Mouse (Mus musculus) MEL (cell line): ENCODE results near the gene Whrn. TPM values are rescaled to one million over a fixed set of nuclear protein-coding genes. Genes with fewer than 3 reads are reported as not detected.

Experiments used
- DNase-seq: peaks from one replicate; pipeline ENCODE4 v3.0.0; 2011; ENCODE audit warnings: low read depth, low spot score
- H3K27ac ChIP-seq: 2 replicates; pipeline ENCODE4 v1.5.1; 2012; ENCODE audit warnings: low read depth, mild to moderate bottlenecking, control low read depth, low read length, moderate library complexity; ENCODE audit not compliant: control insufficient read depth
- H3K27me3 ChIP-seq, 2 experiments: fragments of 150-350 bp in 1 of 2; sonication (generic) in 1 of 2; 2 replicates each; pipeline ENCODE4 v1.6.1; 2012; ENCODE audit warnings: low read length in 2 of 2, mild to moderate bottlenecking in 2 of 2, improper control_type of control experiment in 1 of 2, moderate library complexity in 1 of 2; ENCODE audit not compliant: insufficient read depth in 2 of 2, control insufficient read depth in 1 of 2
- H3K36me3 ChIP-seq, 2 experiments: 2 replicates each; pipeline ENCODE4 v1.6.1; 2012 to 2014; ENCODE audit warnings: low read length in 2 of 2, improper control_type of control experiment in 1 of 2, inconsistent platforms in 1 of 2, mild to moderate bottlenecking in 1 of 2; ENCODE audit not compliant: insufficient read depth in 2 of 2, control insufficient read depth in 1 of 2
- H3K4me1 ChIP-seq, 2 experiments: fragments of 150-350 bp in 1 of 2; sonication (generic) in 1 of 2; 2 replicates each; pipeline ENCODE4 v1.6.1; 2012; ENCODE audit warnings: low read length in 2 of 2, improper control_type of control experiment in 1 of 2, mild to moderate bottlenecking in 1 of 2; ENCODE audit not compliant: insufficient read depth in 2 of 2, control insufficient read depth in 1 of 2
- H3K4me3 ChIP-seq, 2 experiments: fragments of 150-350 bp in 1 of 2; sonication (generic) in 1 of 2; 2 replicates each; pipeline ENCODE4 v1.5.1; 2012; ENCODE audit warnings: low read depth in 2 of 2, low read length in 2 of 2, mild to moderate bottlenecking in 2 of 2, moderate library complexity in 2 of 2, control low read depth in 1 of 2, improper control_type of control experiment in 1 of 2; ENCODE audit not compliant: control insufficient read depth in 1 of 2, insufficient read depth in 1 of 2
- H3K79me2 ChIP-seq: 2 replicates; pipeline ENCODE4 v1.6.1; 2012; ENCODE audit warnings: mild to moderate bottlenecking, low read length, moderate library complexity; ENCODE audit not compliant: control insufficient read depth, poor library complexity, insufficient read depth
- H3K9ac ChIP-seq: 2 replicates; pipeline ENCODE4 v1.6.1; 2012; ENCODE audit warnings: low read depth, mild to moderate bottlenecking, control low read depth, low read length, moderate library complexity; ENCODE audit not compliant: control insufficient read depth, poor library complexity, severe bottlenecking
- H3K9me3 ChIP-seq: fragments of 150-350 bp; sonication (generic); replicated peaks from 2 replicates; pipeline ENCODE4 v1.6.1; 2012; ENCODE audit warnings: mild to moderate bottlenecking, low read length, improper control_type of control experiment, moderate library complexity; ENCODE audit not compliant: insufficient read depth
- CTCF ChIP-seq, 3 experiments: IDR thresholded peaks in 2 of 3; conservative IDR thresholded peaks in 1 of 3; 2 replicates each; pipeline ENCODE4 v1.5.1; 2011 to 2012; ENCODE audit warnings: low read length in 3 of 3, low read depth in 2 of 3, mild to moderate bottlenecking in 2 of 3, improper control_type of control experiment in 1 of 3, inconsistent platforms in 1 of 3, mixed read lengths in 1 of 3, moderate library complexity in 1 of 3; ENCODE audit not compliant: control insufficient read depth in 1 of 3, insufficient read depth in 1 of 3, poor library complexity in 1 of 3, severe bottlenecking in 1 of 3
- ELF1 ChIP-seq: IDR thresholded peaks from 2 replicates; pipeline ENCODE4 v1.6.1; 2014; ENCODE audit warnings: low read depth, mild to moderate bottlenecking, inconsistent platforms, low read length, improper control_type of control experiment, moderate library complexity
- GATA1 ChIP-seq: IDR thresholded peaks from 2 replicates; pipeline ENCODE4 v1.6.1; 2011; ENCODE audit warnings: low read depth, low read length, improper control_type of control experiment
- HCFC1 ChIP-seq: IDR thresholded peaks from 2 replicates; pipeline ENCODE4 v1.6.1; 2012; ENCODE audit warnings: low read depth, mild to moderate bottlenecking, inconsistent platforms, low read length, improper control_type of control experiment, moderate library complexity
- JUND ChIP-seq: IDR thresholded peaks from 2 replicates; pipeline ENCODE4 v1.6.1; 2011; ENCODE audit warnings: low read depth, mild to moderate bottlenecking, improper control_type of control experiment, low read length
- MEF2A ChIP-seq: IDR thresholded peaks from 2 replicates; pipeline ENCODE4 v1.6.1; 2014; ENCODE audit warnings: low read depth, mild to moderate bottlenecking, inconsistent platforms, low read length, improper control_type of control experiment; ENCODE audit not compliant: poor library complexity, insufficient replicate concordance, severe bottlenecking; ENCODE audit errors: extremely low read depth
- MYB ChIP-seq: IDR thresholded peaks from 2 replicates; pipeline ENCODE4 v1.6.1; 2011; ENCODE audit warnings: mild to moderate bottlenecking, low read depth, low read length, improper control_type of control experiment
- NELFE ChIP-seq: IDR thresholded peaks from 2 replicates; pipeline ENCODE4 v1.6.1; 2011; ENCODE audit warnings: low read depth, low read length, improper control_type of control experiment
- NRF1 ChIP-seq: IDR thresholded peaks from 2 replicates; pipeline ENCODE4 v1.6.1; 2014; ENCODE audit warnings: low read depth, mild to moderate bottlenecking, inconsistent platforms, low read length, improper control_type of control experiment, moderate library complexity; ENCODE audit not compliant: poor library complexity, insufficient read depth, severe bottlenecking
- POLR2A ChIP-seq, 2 experiments: IDR thresholded peaks; 2 replicates each; pipeline ENCODE4 v1.6.1; 2011 to 2012; ENCODE audit warnings: low read length in 2 of 2, mild to moderate bottlenecking in 2 of 2, control low read depth in 1 of 2, improper control_type of control experiment in 1 of 2, low read depth in 1 of 2, moderate library complexity in 1 of 2; ENCODE audit not compliant: control insufficient read depth in 1 of 2, insufficient read depth in 1 of 2, poor library complexity in 1 of 2
- POLR2AphosphoS5 ChIP-seq: IDR thresholded peaks from 2 replicates; pipeline ENCODE4 v1.6.1; 2012; ENCODE audit warnings: low read depth, borderline replicate concordance, mild to moderate bottlenecking, inconsistent platforms, low read length, moderate library complexity, mixed read lengths
- RAD21 ChIP-seq: IDR thresholded peaks from 2 replicates; pipeline ENCODE4 v1.6.1; 2011; ENCODE audit warnings: mild to moderate bottlenecking, low read depth, low read length, improper control_type of control experiment
- RCOR1 ChIP-seq: IDR thresholded peaks from 2 replicates; pipeline ENCODE4 v1.6.1; 2012; ENCODE audit warnings: low read depth, mild to moderate bottlenecking, inconsistent platforms, low read length, improper control_type of control experiment
- SIN3A ChIP-seq: IDR thresholded peaks from 2 replicates; pipeline ENCODE4 v1.6.1; 2012; ENCODE audit warnings: low read length, improper control_type of control experiment, inconsistent platforms
- SMC3 ChIP-seq: IDR thresholded peaks from 2 replicates; pipeline ENCODE4 v1.6.1; 2011; ENCODE audit warnings: low read depth, low read length, improper control_type of control experiment
- TAL1 ChIP-seq: IDR thresholded peaks from 2 replicates; pipeline ENCODE4 v1.6.1; 2012; ENCODE audit warnings: mild to moderate bottlenecking, inconsistent platforms, low read length, moderate library complexity, mixed read lengths
- ZKSCAN1 ChIP-seq: IDR thresholded peaks from 2 replicates; pipeline ENCODE4 v1.6.1; 2012; ENCODE audit warnings: low read depth, mild to moderate bottlenecking, inconsistent platforms, low read length, improper control_type of control experiment, moderate library complexity
- ZMIZ1 ChIP-seq: IDR thresholded peaks from 2 replicates; pipeline ENCODE4 v1.6.1; 2012; ENCODE audit warnings: low read depth, mild to moderate bottlenecking, inconsistent platforms, low read length, improper control_type of control experiment, moderate library complexity
- polyA plus RNA-seq, 2 experiments: library from polyadenylated mRNA; stranded (reverse) in 1 of 2; unstranded in 1 of 2; fragments of >175 nt in 1 of 2; fragments of >200 nt in 1 of 2; gene quantifications; 2 replicates each; pipeline versions ENCODE4 v1.2.1 to v1.2.4; 2012; ENCODE audit warnings: low replicate concordance in 2 of 2, low read depth in 1 of 2; ENCODE audit not compliant: insufficient read length in 2 of 2, insufficient read depth in 1 of 2, missing spikeins in 1 of 2
- total RNA-seq: library from RNA; depleted of rRNA; stranded (reverse); fragments of 300-350 nt; gene quantifications from 2 replicates; pipeline ENCODE4 v1.2.3, GENCODE M21; 2012

Whrn gene
- total and polyA plus RNA-seq, 3 experiments: not detected

GRCm38 (mm10) chr4:63391322-63391721 lies 104.5 kb downstream of the Whrn start:
- Histone ChIP-seq H3K4me3 (no peak overlapping the region), H3K27ac (no peak overlapping the region), H3K9ac (no peak overlapping the region), H3K27me3 (no peaks in the 10 kb centered on the region), H3K79me2 (no peaks in the 10 kb centered on the region), H3K4me1 (peaks cover 0 to 9% of the 10 kb centered on the region in 2 experiments; a peak in 2 of 4 replicates), H3K36me3 (peaks cover 0 to 5% of the 10 kb centered on the region in 2 experiments; a peak in 3 of 4 replicates), H3K9me3 (no peaks in the 10 kb centered on the region)
- TF ChIP-seq ZMIZ1 (no peak), ELF1 (peak; percentile 56; the same call in 1 of the 2 replicates)
- peak; percentile 47 for DNase-seq

- Histone ChIP-seq H3K9ac (no peak overlapping the region), H3K79me2 (no peaks in the 10 kb centered on the region), H3K4me1 (peaks cover 7 to 21% of the 10 kb centered on the region in 2 experiments), H3K27me3 (no peaks in the 10 kb centered on the region), H3K36me3 (peaks cover 0 to 16% of the 10 kb centered on the region in 2 experiments; a peak in 3 of 4 replicates), H3K27ac (no peak overlapping the region), H3K9me3 (no peaks in the 10 kb centered on the region), H3K4me3 (no peak overlapping the region)
- TF ChIP-seq HCFC1: no peak
- TF ChIP-seq MEF2A: no peak
- TF ChIP-seq CTCF (IDR thresholded peaks at IDR 0.05 in 2 of 3, conservative IDR thresholded peaks at IDR 0.05 in 1 of 3; ENCODE audit: control insufficient read depth in 1 of 3, insufficient read depth in 1 of 3, low read depth in 2 of 3, low read length in 3 of 3, poor library complexity in 1 of 3, severe bottlenecking in 1 of 3): no peak
- TF ChIP-seq TAL1: no peak
- no peak for TF ChIP-seq GATA1
- TF ChIP-seq JUND: no peak
- TF ChIP-seq NELFE: no peak
- TF ChIP-seq SMC3: no peak
- no peak for TF ChIP-seq NRF1
- no peak for TF ChIP-seq MYB
- no peak for TF ChIP-seq POLR2AphosphoS5
- TF ChIP-seq SIN3A: no peak
- no peak for TF ChIP-seq ZKSCAN1
- no peak for TF ChIP-seq ZMIZ1
- TF ChIP-seq RAD21: no peak
- no peak for TF ChIP-seq POLR2A (IDR thresholded peaks at IDR 0.05; ENCODE audit: control insufficient read depth in 1 of 2, insufficient read depth in 1 of 2, low read depth in 1 of 2, low read length in 2 of 2, poor library complexity in 1 of 2)
- no peak for TF ChIP-seq RCOR1
- DNase-seq: no peak
Observed at GRCm38 (mm10) chr4:63389887-63390528, 105.8 kb downstream of the Whrn start.
